Comparison of ENCODE assay signal across 17 mouse cellular contexts in genomic region chr1:140373532-140373931, GRCm38 (mm10).
"Had no signal": no experiment of that assay in that cellular context is flagged by ENCODE, and none has a peak within 500 bp of the region (broad histone marks: within the 10 kb centered on the region; RNA-seq: fewer than 3 reads in every experiment).

No protein-coding gene starts in this region.

- H3K27me3 ChIP-seq: neural tube, embryonic 12.5 days; neural tube, embryonic 13.5 days; neural tube, embryonic 15.5 days; stomach, embryonic 15.5 days had no signal

- DNase-seq: retina, postnatal 1 day; right cerebral cortex, adult 18-20 months; right cerebral cortex, postnatal 14 days; right cerebral cortex, postnatal 25 days; right cerebral cortex, postnatal 4 days; spleen, adult 18-20 months; thymus, adult 18-20 months; thymus, adult 2 months; thymus, postnatal 14 days; thymus, postnatal 25 days; thymus, postnatal 36 days; thymus, postnatal 4 days had no signal

- H3K27ac ChIP-seq: neural tube, embryonic 12.5 days; neural tube, embryonic 13.5 days; neural tube, embryonic 15.5 days; stomach, embryonic 15.5 days; stomach, postnatal 0 days had no signal

- H3K36me3 ChIP-seq: neural tube, embryonic 12.5 days; neural tube, embryonic 13.5 days; neural tube, embryonic 15.5 days; stomach, embryonic 15.5 days had no signal

- H3K4me3 ChIP-seq: neural tube, embryonic 12.5 days; neural tube, embryonic 13.5 days; neural tube, embryonic 15.5 days; stomach, embryonic 15.5 days had no signal

- H3K4me1 ChIP-seq: neural tube, embryonic 12.5 days; neural tube, embryonic 13.5 days; neural tube, embryonic 15.5 days; stomach, embryonic 15.5 days had no signal

- H3K9me3 ChIP-seq: neural tube, embryonic 12.5 days; neural tube, embryonic 13.5 days; neural tube, embryonic 15.5 days; stomach, embryonic 15.5 days had no signal
